Mouse (Mus musculus) forebrain, embryonic 14.5 days (tissue): ENCODE data around the gene Gemin5. TPM values are rescaled to one million over a fixed set of nuclear protein-coding genes. Genes with fewer than 3 reads are reported as not detected.
"Not testable (repeated sequence)": the region's sequence is repeated elsewhere in the genome, so short reads cannot be mapped to it uniquely, and the experiment has no call there.

Experiments
- ATAC-seq: fragments of 200-750 bp; cut with Nextera tagmentation; 2 replicates; pipeline ENCODE4 v1.8.0; 2017; ENCODE audit warnings: mild to moderate bottlenecking, moderate library complexity
- DNase-seq: peaks from one replicate; pipeline ENCODE4 v3.0.0-alpha.2; 2015; ENCODE audit warnings: low spot score
- H3K27ac ChIP-seq: fragments of 300-500 bp; sonication (generic); 2 replicates; pipeline ENCODE4 v1.5.1; 2014; ENCODE audit warnings: low read depth, mild to moderate bottlenecking, control low read depth, low read length, moderate library complexity
- H3K27me3 ChIP-seq: fragments of 300-500 bp; sonication (generic); replicated peaks from 2 replicates; pipeline ENCODE4 v1.6.1; 2014; ENCODE audit warnings: low read length, control low read depth, mixed read lengths; ENCODE audit not compliant: control insufficient read depth, insufficient read depth
- H3K36me3 ChIP-seq: fragments of 300-500 bp; sonication (generic); 2 replicates; pipeline ENCODE4 v1.6.1; 2014; ENCODE audit warnings: low read length, control low read depth; ENCODE audit not compliant: control insufficient read depth, insufficient read depth
- H3K4me1 ChIP-seq: fragments of 300-500 bp; sonication (generic); 2 replicates; pipeline ENCODE4 v1.6.1; 2014; ENCODE audit warnings: antibody characterized with exemption, low read length, control low read depth; ENCODE audit not compliant: control insufficient read depth, insufficient read depth
- H3K4me2 ChIP-seq: fragments of 300-500 bp; sonication (generic); 2 replicates; pipeline ENCODE4 v1.6.1; 2014; ENCODE audit warnings: mild to moderate bottlenecking, control low read depth, low read length
- H3K4me3 ChIP-seq: fragments of 300-500 bp; sonication (generic); 2 replicates; pipeline ENCODE4 v1.5.1; 2014; ENCODE audit warnings: low read depth, low read length, control low read depth
- H3K9ac ChIP-seq: fragments of 300-500 bp; sonication (generic); 2 replicates; pipeline ENCODE4 v1.6.1; 2014; ENCODE audit warnings: mild to moderate bottlenecking, low read length, control low read depth, moderate library complexity
- H3K9me3 ChIP-seq: fragments of 300-500 bp; sonication (generic); replicated peaks from 2 replicates; pipeline ENCODE4 v1.6.1; 2016; ENCODE audit warnings: low read length, control low read depth, mixed read lengths; ENCODE audit not compliant: control insufficient read depth
- WGBS: fragments of 180-500 bp; shearing (Covaris S2); extraction: QIAGEN DNeasy Blood & Tissue Kit; methylation state at CpG from one replicate; pipeline ENCODE4 v1.1.7; 2014; 5-methylcytosine and 5-hydroxymethylcytosine counted together
- polyA plus RNA-seq: library from polyadenylated mRNA; unstranded; fragments of >200 nt; fragmentation: Nextera tagmentation; extraction: Ambion mirVana; gene quantifications from 2 replicates; pipeline ENCODE4 v1.2.1, GENCODE M21; 2014

Gemin5 gene
- 15.0 and 15.2 TPM in 2 replicates for polyA plus RNA-seq

GRCm38 (mm10) chr11:58168167-58168915 is at the start of gene Gemin5:
Gene Gemin5, minus strand, starts transcription at chr11:58168539.
- Histone ChIP-seq H3K9ac (peak within 1 kb of the TSS; percentile 74), H3K4me3 (peak within 1 kb of the TSS; percentile 84), H3K4me1 (peaks cover 10% of the 10 kb centered on the region), H3K36me3 (peaks cover 28% of the 10 kb centered on the region), H3K4me2 (peak within 1 kb of the TSS; percentile 77), H3K27ac (peak within 1 kb of the TSS; percentile 44; the same call in 1 of the 2 replicates), H3K9me3 (no peaks in the 10 kb centered on the region), H3K27me3 (no peaks in the 10 kb centered on the region)
- 1% methylated on average over 69 of the region's 71 CpGs for WGBS
- DNase-seq = peak; percentile 85
- peak; percentile 90 for ATAC-seq

GRCm38 (mm10) chr11:58216823-58217222 is 48.5 kb upstream of the Gemin5 start:
- H3K4me1 ChIP-seq = no peaks in the 10 kb centered on the region
- H3K27ac ChIP-seq = no peak overlapping the region
- DNase-seq (no peak), ATAC-seq (no peak)
- H3K4me3 ChIP-seq = no peak overlapping the region
- H3K9ac ChIP-seq = no peak overlapping the region
- H3K4me2 ChIP-seq = no peak overlapping the region
- H3K9me3 ChIP-seq = no peaks in the 10 kb centered on the region
- 90% methylated on average over 6 of the region's 6 CpGs for WGBS
- no peaks in the 10 kb centered on the region for H3K27me3 ChIP-seq
- H3K36me3 ChIP-seq = no peaks in the 10 kb centered on the region

- 84% methylated on average over 5 of the region's 5 CpGs for WGBS
These were observed 47.5 kb upstream of the Gemin5 start for GRCm38 (mm10) chr11:58215814-58216213.

GRCm38 (mm10) chr11:58215049-58215430 is 46.7 kb upstream of the Gemin5 start:
- H3K4me1 ChIP-seq, H3K27me3 ChIP-seq, H3K9me3 ChIP-seq, H3K4me2 ChIP-seq, ATAC-seq, H3K4me3 ChIP-seq, H3K36me3 ChIP-seq, H3K27ac ChIP-seq, H3K9ac ChIP-seq, DNase-seq: not testable (repeated sequence)
- WGBS = 55% methylated on average over 2 of the region's 3 CpGs

More at GRCm38 (mm10) chr11:58215814-58216213, 47.5 kb upstream of the Gemin5 start:
- Histone ChIP-seq H3K4me1 (no peaks in the 10 kb centered on the region), H3K36me3 (no peaks in the 10 kb centered on the region), H3K27ac (no peak overlapping the region), H3K4me2 (no peak overlapping the region), H3K9ac (no peak overlapping the region), H3K4me3 (no peak overlapping the region), H3K9me3 (no peaks in the 10 kb centered on the region), H3K27me3 (0 out of 2 replicates have a peak, but pooled peaks cover 3% of the 10 kb centered on the region)
- ATAC-seq (no peak), DNase-seq (no peak)

GRCm38 (mm10) chr11:58214391-58215048 is 46.2 kb upstream of the Gemin5 start:
- Histone ChIP-seq H3K36me3 (no peaks in the 10 kb centered on the region), H3K27ac (no peak overlapping the region), H3K4me2 (peak overlapping the region; percentile 33; the same call in 1 of the 2 replicates), H3K4me3 (no peak overlapping the region; the same call in 1 of the 2 replicates), H3K4me1 (no peaks in the 10 kb centered on the region), H3K9ac (no peak overlapping the region), H3K9me3 (no peaks in the 10 kb centered on the region), H3K27me3 (0 out of 2 replicates have a peak, but pooled peaks cover 6% of the 10 kb centered on the region)
- 57% methylated on average over 16 of the region's 17 CpGs for WGBS
- DNase-seq (no peak), ATAC-seq (no peak)

- Histone ChIP-seq H3K4me1 (no peaks in the 10 kb centered on the region), H3K27ac (no peak overlapping the region), H3K27me3 (0 out of 2 replicates have a peak, but pooled peaks cover 6% of the 10 kb centered on the region), H3K9me3 (no peaks in the 10 kb centered on the region), H3K4me3 (no peak overlapping the region), H3K4me2 (no peak overlapping the region), H3K9ac (no peak overlapping the region), H3K36me3 (no peaks in the 10 kb centered on the region)
- DNase-seq = no peak
- ATAC-seq = no peak
- 81% methylated on average over 7 of the region's 7 CpGs for WGBS
These were observed 45.5 kb upstream of the Gemin5 start for GRCm38 (mm10) chr11:58213673-58214342.

GRCm38 (mm10) chr11:58211682-58212067 is 43.3 kb upstream of the Gemin5 start:
- no peak overlapping the region for H3K27ac ChIP-seq
- 10% methylated on average over 2 of the region's 2 CpGs for WGBS
- no peak for ATAC-seq
- no peak overlapping the region for H3K4me3 ChIP-seq
- H3K36me3 ChIP-seq = no peaks in the 10 kb centered on the region
- DNase-seq = no peak
- H3K27me3 ChIP-seq = 0 out of 2 replicates have a peak, but pooled peaks cover 6% of the 10 kb centered on the region
- no peak overlapping the region for H3K9ac ChIP-seq
- no peaks in the 10 kb centered on the region for H3K4me1 ChIP-seq
- no peak overlapping the region for H3K4me2 ChIP-seq
- H3K9me3 ChIP-seq = no peaks in the 10 kb centered on the region

- ATAC-seq (no peak), DNase-seq (no peak)
- H3K36me3 ChIP-seq = no peaks in the 10 kb centered on the region
- no peak overlapping the region for H3K27ac ChIP-seq
- no peak overlapping the region for H3K4me3 ChIP-seq
- no peak overlapping the region for H3K4me2 ChIP-seq
- WGBS = 18% methylated on average over 9 of the region's 9 CpGs
- no peak overlapping the region for H3K9ac ChIP-seq
- no peaks in the 10 kb centered on the region for H3K9me3 ChIP-seq
- H3K4me1 ChIP-seq = no peaks in the 10 kb centered on the region
- H3K27me3 ChIP-seq = 0 out of 2 replicates have a peak, but pooled peaks cover 6% of the 10 kb centered on the region
These were observed 42.8 kb upstream of the Gemin5 start for GRCm38 (mm10) chr11:58211062-58211681.
